Mouse (Mus musculus): ENCODE measurements around the gene Cep41. TPM values are rescaled to one million over a fixed set of nuclear protein-coding genes. Genes with fewer than 3 reads are reported as not detected.
A peak's percentile ranks its signal among the peaks of the same experiment; 100 is the strongest.

Cep41 gene
- 21.6 and 24.1 TPM in 2 replicates for polyA plus RNA-seq (2014; fragmentation: Nextera tagmentation; extraction: Ambion mirVana)

GRCm38 (mm10) chr6:30693350-30693991 is at the start of gene Cep41:
Cep41 (minus strand) TSS chr6:30693749.
- peak; percentile 97 for ATAC-seq (replicated peaks; ENCODE audit: low FRiP score)
- Histone ChIP-seq H3K4me3 (ENCODE audit: low read depth, low read length) (peak within 1 kb of the TSS; percentile 43), H3K9me3 (ENCODE audit: control insufficient read depth, low read length) (no peaks in the 10 kb centered on the region), H3K9ac (ENCODE audit: low read length) (peak within 1 kb of the TSS; percentile 62), H3K36me3 (ENCODE audit: control insufficient read depth, insufficient read depth, low read length) (no peaks in the 10 kb centered on the region), H3K4me2 (ENCODE audit: low read depth, low read length, severe bottlenecking) (peak within 1 kb of the TSS; percentile 50), H3K4me1 (replicated peaks; ENCODE audit: control insufficient read depth, insufficient read depth, low read length) (peaks cover 9% of the 10 kb centered on the region), H3K27me3 (ENCODE audit: control insufficient read depth, insufficient read depth, low read length) (no peaks in the 10 kb centered on the region), H3K27ac (ENCODE audit: low read depth, low read length) (peak within 1 kb of the TSS; percentile 92)
- under 1% methylated on average over 51 of the region's 52 CpGs for WGBS
- peak; percentile 99 for DNase-seq (ENCODE audit: low spot score)

- Histone ChIP-seq H3K36me3 (ENCODE audit: control insufficient read depth, insufficient read depth, low read length) (peaks cover 4% of the 10 kb centered on the region; the same call in 1 of the 2 replicates), H3K9me3 (ENCODE audit: control insufficient read depth, low read length) (peaks cover 33% of the 10 kb centered on the region), H3K27ac (ENCODE audit: low read depth, low read length) (peak overlapping the region; percentile 95), H3K4me3 (ENCODE audit: low read depth, low read length) (peak overlapping the region; percentile 56), H3K4me1 (replicated peaks; ENCODE audit: control insufficient read depth, insufficient read depth, low read length) (peaks cover 6% of the 10 kb centered on the region; the same call in 1 of the 2 replicates), H3K9ac (ENCODE audit: low read length) (peak overlapping the region; percentile 82), H3K27me3 (ENCODE audit: control insufficient read depth, insufficient read depth, low read length) (no peaks in the 10 kb centered on the region), H3K4me2 (ENCODE audit: low read depth, low read length, severe bottlenecking) (peak overlapping the region; percentile 52)
- peak; percentile 76 for DNase-seq (ENCODE audit: low spot score)
- 44% methylated on average over 10 of the region's 10 CpGs for WGBS
- ATAC-seq (replicated peaks; ENCODE audit: low FRiP score), result no peak
These were observed 45.7 kb upstream of the Cep41 start for GRCm38 (mm10) chr6:30739177-30739747.

- H3K4me3 ChIP-seq (ENCODE audit: low read depth, low read length), result peak overlapping the region; percentile 56
- ATAC-seq (replicated peaks; ENCODE audit: low FRiP score) (no peak), DNase-seq (ENCODE audit: low spot score) (no peak)
- 50% methylated on average over 20 of the region's 20 CpGs for WGBS
- peak overlapping the region; percentile 52 for H3K4me2 ChIP-seq (ENCODE audit: low read depth, low read length, severe bottlenecking)
- H3K4me1 ChIP-seq (replicated peaks; ENCODE audit: control insufficient read depth, insufficient read depth, low read length), result peaks cover 6% of the 10 kb centered on the region; the same call in 1 of the 2 replicates
- H3K27ac ChIP-seq (ENCODE audit: low read depth, low read length), result peak overlapping the region; percentile 95
- peak overlapping the region; percentile 82 for H3K9ac ChIP-seq (ENCODE audit: low read length)
- H3K36me3 ChIP-seq (ENCODE audit: control insufficient read depth, insufficient read depth, low read length), result peaks cover 2% of the 10 kb centered on the region; the same call in 1 of the 2 replicates
- H3K27me3 ChIP-seq (ENCODE audit: control insufficient read depth, insufficient read depth, low read length), result no peaks in the 10 kb centered on the region
- peaks cover 33% of the 10 kb centered on the region for H3K9me3 ChIP-seq (ENCODE audit: control insufficient read depth, low read length)
These were observed 45.0 kb upstream of the Cep41 start for GRCm38 (mm10) chr6:30738464-30739006.

DNA sequence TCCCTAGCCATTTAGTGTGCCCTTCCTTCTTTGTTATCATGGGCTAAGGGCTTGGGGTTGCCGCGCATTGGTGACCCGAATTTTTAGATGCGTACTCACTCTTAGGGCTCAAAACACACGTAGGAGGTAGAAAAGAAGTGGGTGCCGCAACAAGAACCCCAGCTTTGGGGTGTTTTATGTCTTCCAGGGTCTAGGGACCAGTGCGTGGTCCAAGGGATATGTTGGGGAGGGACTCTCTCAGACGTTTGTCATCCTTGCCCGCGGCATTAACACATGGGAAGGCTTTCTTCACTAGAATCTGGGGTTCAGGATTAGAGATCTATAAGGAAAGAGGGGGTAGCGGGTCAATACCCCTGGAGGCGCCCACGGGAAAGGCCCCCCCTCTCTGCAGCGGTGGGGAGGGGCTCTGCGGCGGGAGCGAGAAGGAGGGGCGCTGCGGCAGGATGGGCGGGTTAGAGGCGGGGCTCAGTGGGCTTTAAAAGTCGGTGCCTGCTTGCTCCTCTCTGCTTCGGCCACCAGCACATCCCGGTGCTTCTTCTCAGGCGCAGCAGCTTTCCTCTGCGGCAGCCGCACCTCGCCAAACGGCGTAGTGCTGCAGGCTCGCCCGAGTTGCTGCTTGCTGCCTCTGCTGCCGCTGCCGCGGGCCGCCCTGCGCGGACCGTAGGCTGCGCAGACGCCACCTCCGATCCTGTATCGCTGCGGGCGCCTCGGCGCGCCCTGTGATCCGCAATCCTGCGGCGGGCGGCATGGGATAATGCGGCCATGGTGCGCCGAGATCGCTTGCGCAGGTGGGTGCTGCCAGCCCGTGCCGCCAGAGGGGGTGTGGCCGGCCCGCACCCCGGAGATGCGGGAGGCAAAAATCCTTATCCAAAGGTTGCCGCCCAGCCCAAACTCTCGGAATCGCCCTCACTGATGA is 44.3 kb upstream of the Cep41 start:
- Histone ChIP-seq H3K27me3 (ENCODE audit: control insufficient read depth, insufficient read depth, low read length) (no peaks in the 10 kb centered on the region), H3K4me1 (replicated peaks; ENCODE audit: control insufficient read depth, insufficient read depth, low read length) (peaks cover 6% of the 10 kb centered on the region; the same call in 1 of the 2 replicates), H3K4me2 (ENCODE audit: low read depth, low read length, severe bottlenecking) (peak overlapping the region; percentile 52), H3K9me3 (ENCODE audit: control insufficient read depth, low read length) (peaks cover 33% of the 10 kb centered on the region), H3K27ac (ENCODE audit: low read depth, low read length) (peak overlapping the region; percentile 95), H3K36me3 (ENCODE audit: control insufficient read depth, insufficient read depth, low read length) (no peaks in the 10 kb centered on the region; the same call in 1 of the 2 replicates), H3K4me3 (ENCODE audit: low read depth, low read length) (peak overlapping the region; percentile 56), H3K9ac (ENCODE audit: low read length) (peak overlapping the region; percentile 82)
- DNase-seq (ENCODE audit: low spot score), result peak; percentile 90
- 55% methylated on average over 66 of the region's 66 CpGs for WGBS
- ATAC-seq (replicated peaks; ENCODE audit: low FRiP score), result peak; percentile 69

DNA sequence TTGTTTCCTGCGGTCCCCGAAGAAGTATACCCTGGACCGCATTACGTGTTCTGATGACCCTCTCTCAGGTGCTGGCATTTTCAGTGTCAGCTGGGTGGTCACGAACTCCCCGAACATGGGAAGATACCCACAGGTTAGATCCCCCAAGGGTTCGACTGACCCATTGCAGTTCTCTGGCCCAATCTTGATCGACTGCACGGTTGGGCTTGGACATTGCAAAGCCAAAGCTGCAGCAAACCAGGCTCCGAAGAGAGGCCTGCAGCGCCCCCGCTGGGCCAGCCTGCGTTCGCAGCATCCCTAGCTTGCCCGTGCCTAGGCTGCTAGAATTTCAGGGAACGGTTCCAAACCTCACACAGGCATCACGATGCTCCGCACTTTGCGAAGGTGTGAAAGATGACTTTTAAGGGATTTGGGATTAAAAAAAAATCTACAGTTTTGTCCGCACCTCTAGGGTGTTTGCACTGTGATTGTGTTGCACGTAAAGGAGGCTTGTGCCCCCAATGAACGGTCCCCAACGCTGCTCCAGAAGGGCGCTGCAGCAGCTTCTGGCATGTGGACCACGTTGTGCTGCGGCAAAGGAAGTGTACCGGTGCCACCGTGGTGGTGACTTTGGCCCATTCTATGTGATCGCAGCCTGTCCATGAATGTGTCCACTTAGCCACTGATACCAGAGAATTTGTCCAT is 43.5 kb upstream of the Cep41 start:
- peak overlapping the region; percentile 50 for H3K9ac ChIP-seq (ENCODE audit: low read length)
- peak overlapping the region; percentile 52 for H3K4me2 ChIP-seq (ENCODE audit: low read depth, low read length, severe bottlenecking)
- H3K4me3 ChIP-seq (ENCODE audit: low read depth, low read length), result peak overlapping the region; percentile 56
- WGBS, result 46% methylated on average over 29 of the region's 29 CpGs
- H3K36me3 ChIP-seq (ENCODE audit: control insufficient read depth, insufficient read depth, low read length), result no peaks in the 10 kb centered on the region; the same call in 1 of the 2 replicates
- peak; percentile 87 for DNase-seq (ENCODE audit: low spot score)
- H3K9me3 ChIP-seq (ENCODE audit: control insufficient read depth, low read length), result peaks cover 33% of the 10 kb centered on the region
- H3K4me1 ChIP-seq (replicated peaks; ENCODE audit: control insufficient read depth, insufficient read depth, low read length), result peaks cover 6% of the 10 kb centered on the region; the same call in 1 of the 2 replicates
- H3K27me3 ChIP-seq (ENCODE audit: control insufficient read depth, insufficient read depth, low read length), result no peaks in the 10 kb centered on the region
- peak; percentile 66 for ATAC-seq (replicated peaks; ENCODE audit: low FRiP score)
- H3K27ac ChIP-seq (ENCODE audit: low read depth, low read length), result peak overlapping the region; percentile 95

DNA sequence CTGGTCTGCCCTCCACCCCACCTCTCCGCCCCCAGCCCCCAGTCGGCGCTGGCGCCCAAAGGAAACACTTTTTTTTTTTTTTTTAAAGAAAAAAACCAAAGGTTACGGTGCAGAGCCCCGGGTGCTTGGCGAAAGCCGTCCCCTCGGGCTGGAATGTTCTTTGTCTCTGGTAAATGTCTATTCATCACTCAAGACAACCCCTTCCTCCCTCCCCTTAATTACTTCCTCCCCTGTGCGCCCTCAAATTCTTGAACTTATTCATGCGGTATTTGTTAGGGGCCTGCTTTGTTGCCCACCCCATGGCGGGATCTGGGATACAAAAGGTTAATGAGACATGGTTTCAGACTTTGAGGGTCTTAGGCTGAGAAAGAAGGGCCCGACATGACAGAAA is 42.8 kb upstream of the Cep41 start:
- H3K4me1 ChIP-seq (replicated peaks; ENCODE audit: control insufficient read depth, insufficient read depth, low read length), result peaks cover 6% of the 10 kb centered on the region; the same call in 1 of the 2 replicates

GRCm38 (mm10) chr6:30735728-30736371 is 42.3 kb upstream of the Cep41 start:
- H3K27ac ChIP-seq (ENCODE audit: low read depth, low read length), result peak overlapping the region; percentile 95
- DNase-seq (ENCODE audit: low spot score) (peak; percentile 75), ATAC-seq (replicated peaks; ENCODE audit: low FRiP score) (peak; percentile 25; the same call in 1 of the 2 replicates)
- no peaks in the 10 kb centered on the region; the same call in 1 of the 2 replicates for H3K36me3 ChIP-seq (ENCODE audit: control insufficient read depth, insufficient read depth, low read length)
- peak overlapping the region; percentile 11 for H3K4me3 ChIP-seq (ENCODE audit: low read depth, low read length)
- peaks cover 33% of the 10 kb centered on the region for H3K9me3 ChIP-seq (ENCODE audit: control insufficient read depth, low read length)
- no peaks in the 10 kb centered on the region for H3K27me3 ChIP-seq (ENCODE audit: control insufficient read depth, insufficient read depth, low read length)
- H3K9ac ChIP-seq (ENCODE audit: low read length), result peak overlapping the region; percentile 67
- peaks cover 6% of the 10 kb centered on the region; the same call in 1 of the 2 replicates for H3K4me1 ChIP-seq (replicated peaks; ENCODE audit: control insufficient read depth, insufficient read depth, low read length)
- 46% methylated on average over 15 of the region's 15 CpGs for WGBS
- peak overlapping the region; percentile 52 for H3K4me2 ChIP-seq (ENCODE audit: low read depth, low read length, severe bottlenecking)

More for the DNA sequence above, 42.8 kb upstream of the Cep41 start:
- Histone ChIP-seq H3K9me3 (ENCODE audit: control insufficient read depth, low read length) (peaks cover 33% of the 10 kb centered on the region), H3K27me3 (ENCODE audit: control insufficient read depth, insufficient read depth, low read length) (no peaks in the 10 kb centered on the region), H3K4me2 (ENCODE audit: low read depth, low read length, severe bottlenecking) (peak overlapping the region; percentile 52; the same call in 1 of the 2 replicates), H3K4me3 (ENCODE audit: low read depth, low read length) (peak overlapping the region; percentile 56; the same call in 1 of the 2 replicates), H3K9ac (ENCODE audit: low read length) (peak overlapping the region; percentile 0; the same call in 1 of the 2 replicates), H3K27ac (ENCODE audit: low read depth, low read length) (peak overlapping the region; percentile 95), H3K36me3 (ENCODE audit: control insufficient read depth, insufficient read depth, low read length) (no peaks in the 10 kb centered on the region; the same call in 1 of the 2 replicates)
- ATAC-seq (replicated peaks; ENCODE audit: low FRiP score) (peak; percentile 42), DNase-seq (ENCODE audit: low spot score) (peak; percentile 79)
- WGBS, result 51% methylated on average over 13 of the region's 13 CpGs
